Mouse (Mus musculus): ENCODE data around the gene Tomm70a.

DNA sequence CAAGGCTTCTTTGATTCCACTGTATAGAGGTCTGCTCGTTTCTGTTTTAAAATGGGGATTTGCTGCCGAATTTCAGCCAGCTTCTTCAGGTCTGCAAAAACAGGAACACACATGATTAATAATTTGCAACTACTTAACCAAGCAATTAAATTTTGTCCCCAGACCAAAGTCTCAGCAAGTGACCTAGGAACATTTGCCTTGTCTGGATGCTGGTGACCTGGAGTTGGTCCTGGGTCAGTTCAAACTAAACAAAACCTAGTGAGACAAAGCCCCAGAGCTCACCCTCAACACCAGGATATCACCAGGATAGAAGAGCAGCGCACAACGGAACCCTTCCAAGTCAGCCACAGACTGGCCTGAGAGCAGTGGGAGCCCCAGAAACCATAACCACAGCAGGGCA, 35.6 kb downstream of the Tomm70a start:
- no peak for TF ChIP-seq CTCF (conservative IDR thresholded peaks at IDR 0.05; ENCODE audit: low read length)
- TF ChIP-seq NANOG (IDR thresholded peaks at IDR 0.05; ENCODE audit: borderline replicate concordance, low read length): no peak

Measured in E14TG2a.4 (cell line).